1 mouse cellular context compared by ENCODE assay signal in genomic region chr17:30004203-30005102, GRCm38 (mm10).
A peak's percentile ranks its signal among the peaks of the same experiment; 100 is the strongest.
TF ChIP-seq lines count a peak whose summit lies in the region.

Zfand3 (plus strand) TSS chr17:30004733.

TF ChIP-seq in CH12.LX, 34 proteins besides CTCF, POLR2A, EP300 and RAD21 (continued from another document):
- TF ChIP-seq GABPA (IDR thresholded peaks at IDR 0.05; ENCODE audit: insufficient replicate concordance, low read depth, low read length) (no peak), ELF1 (IDR thresholded peaks at IDR 0.05; ENCODE audit: low read depth, low read length) (peak; percentile 100), SIN3A (IDR thresholded peaks at IDR 0.05; ENCODE audit: low read length) (peak; percentile 75)
